Mouse (Mus musculus) CH12.LX (cell line): ENCODE measurements around the gene Erc1. TPM values are rescaled to one million over a fixed set of nuclear protein-coding genes. Genes with fewer than 3 reads are reported as not detected.

Source experiments
- DNase-seq: peaks from one replicate; pipeline ENCODE4 v3.0.0-alpha.2; 2013; ENCODE audit errors: extremely low read depth
- H3K27ac ChIP-seq: 2 replicates; pipeline ENCODE4 v1.5.1; 2012; ENCODE audit warnings: low read depth, mild to moderate bottlenecking, control low read depth, moderate library complexity; ENCODE audit not compliant: insufficient read depth
- H3K27me3 ChIP-seq: replicated peaks from 2 replicates; pipeline ENCODE3; 2012; ENCODE audit warnings: inconsistent platforms
- H3K36me3 ChIP-seq, 2 experiments: replicated peaks in 1 of 2; 2 replicates each; pipeline versions ENCODE3 to v1.6.1; 2012; ENCODE audit warnings: inconsistent platforms in 1 of 2, low read length in 1 of 2, mild to moderate bottlenecking in 1 of 2, mixed read lengths in 1 of 2, moderate library complexity in 1 of 2; ENCODE audit not compliant: control insufficient read depth in 1 of 2, insufficient read depth in 1 of 2
- H3K4me1 ChIP-seq, 2 experiments: 2 replicates each; pipeline ENCODE4 v1.6.1; 2012; ENCODE audit warnings: inconsistent platforms in 1 of 2, moderate library complexity in 1 of 2; ENCODE audit not compliant: insufficient read depth in 2 of 2, control insufficient read depth in 1 of 2
- H3K4me2 ChIP-seq: 2 replicates; pipeline ENCODE4 v1.6.1; 2012; ENCODE audit warnings: low read depth, mild to moderate bottlenecking, control low read depth; ENCODE audit not compliant: poor library complexity, insufficient read depth, severe bottlenecking
- H3K4me3 ChIP-seq, 3 experiments: fragments of 150-350 bp in 1 of 3; sonication (generic) in 1 of 3; replicated peaks in 1 of 3; 2 replicates each; pipeline versions ENCODE3 to v1.5.1; 2011 to 2012; ENCODE audit warnings: low read depth in 2 of 3, low read length in 2 of 3, mild to moderate bottlenecking in 2 of 3, moderate library complexity in 2 of 3, control low read depth in 1 of 3, improper control_type of control experiment in 1 of 3, inconsistent platforms in 1 of 3, mixed read lengths in 1 of 3; ENCODE audit not compliant: poor library complexity in 1 of 3
- H3K79me2 ChIP-seq: replicated peaks from 2 replicates; pipeline ENCODE4 v1.6.1; 2012; ENCODE audit warnings: mild to moderate bottlenecking, moderate library complexity; ENCODE audit not compliant: control insufficient read depth, poor library complexity, insufficient read depth, severe bottlenecking; ENCODE audit errors: extremely low read depth
- H3K9ac ChIP-seq: 2 replicates; pipeline ENCODE4 v1.6.1; 2012; ENCODE audit warnings: low read depth, mild to moderate bottlenecking, control low read depth, moderate library complexity; ENCODE audit not compliant: insufficient read depth
- H3K9me3 ChIP-seq: replicated peaks from 2 replicates; pipeline ENCODE3; 2012; ENCODE audit warnings: low read length, inconsistent platforms, mixed read lengths
- BHLHE40 ChIP-seq: IDR thresholded peaks from 2 replicates; pipeline ENCODE4 v1.6.1; 2011; ENCODE audit warnings: mild to moderate bottlenecking, low read depth, low read length, improper control_type of control experiment
- ELF1 ChIP-seq: IDR thresholded peaks from 2 replicates; pipeline ENCODE4 v1.6.1; 2014; ENCODE audit warnings: low read depth, mild to moderate bottlenecking, inconsistent platforms, low read length, improper control_type of control experiment
- HCFC1 ChIP-seq: IDR thresholded peaks from 2 replicates; pipeline ENCODE4 v1.6.1; 2012; ENCODE audit warnings: low read depth, mild to moderate bottlenecking, inconsistent platforms, low read length, improper control_type of control experiment
- IRF4 ChIP-seq: IDR thresholded peaks from 2 replicates; pipeline ENCODE4 v1.6.1; 2014; ENCODE audit warnings: low read depth, mild to moderate bottlenecking, inconsistent platforms, low read length, improper control_type of control experiment
- JUN ChIP-seq: IDR thresholded peaks from 2 replicates; pipeline ENCODE4 v1.6.1; 2011; ENCODE audit warnings: low read depth, mild to moderate bottlenecking, low read length, improper control_type of control experiment, moderate library complexity; ENCODE audit not compliant: insufficient read depth
- KAT2A ChIP-seq: IDR thresholded peaks from 2 replicates; pipeline ENCODE4 v1.6.1; 2012; ENCODE audit warnings: low read length, improper control_type of control experiment, inconsistent platforms; ENCODE audit not compliant: insufficient replicate concordance
- MAX ChIP-seq: IDR thresholded peaks from 2 replicates; pipeline ENCODE4 v1.6.1; 2011; ENCODE audit warnings: low read length, improper control_type of control experiment
- MAZ ChIP-seq: IDR thresholded peaks from 2 replicates; pipeline ENCODE4 v1.6.1; 2012; ENCODE audit warnings: low read depth, mild to moderate bottlenecking, inconsistent platforms, low read length, improper control_type of control experiment, moderate library complexity
- MEF2A ChIP-seq: IDR thresholded peaks from 2 replicates; pipeline ENCODE4 v1.6.1; 2014; ENCODE audit warnings: low read depth, mild to moderate bottlenecking, inconsistent platforms, low read length, improper control_type of control experiment, borderline replicate concordance
- MXI1 ChIP-seq: IDR thresholded peaks from 2 replicates; pipeline ENCODE4 v1.6.1; 2011; ENCODE audit warnings: mild to moderate bottlenecking, low read depth, low read length, improper control_type of control experiment
- MYC ChIP-seq: IDR thresholded peaks from 2 replicates; pipeline ENCODE4 v1.6.1; 2011; ENCODE audit warnings: low read depth, mild to moderate bottlenecking, improper control_type of control experiment, low read length
- NRF1 ChIP-seq: IDR thresholded peaks from 2 replicates; pipeline ENCODE4 v1.6.1; 2014; ENCODE audit warnings: low read depth, mild to moderate bottlenecking, inconsistent platforms, low read length, improper control_type of control experiment, moderate library complexity
- PAX5 ChIP-seq: IDR thresholded peaks from 2 replicates; pipeline ENCODE4 v1.6.1; 2012; ENCODE audit warnings: low read length, inconsistent platforms, mixed read lengths
- POLR2A ChIP-seq: IDR thresholded peaks from 2 replicates; pipeline ENCODE4 v1.6.1; 2011; ENCODE audit warnings: low read depth, mild to moderate bottlenecking, improper control_type of control experiment, low read length
- POLR2AphosphoS2 ChIP-seq: IDR thresholded peaks from 2 replicates; pipeline ENCODE4 v1.6.1; 2011; ENCODE audit warnings: low read depth, low read length, improper control_type of control experiment
- RAD21 ChIP-seq: IDR thresholded peaks from 2 replicates; pipeline ENCODE4 v1.6.1; 2011; ENCODE audit warnings: low read depth, mild to moderate bottlenecking, low read length, improper control_type of control experiment, moderate library complexity
- SMC3 ChIP-seq: IDR thresholded peaks from 2 replicates; pipeline ENCODE4 v1.6.1; 2011; ENCODE audit warnings: low read depth, low read length, improper control_type of control experiment
- TBP ChIP-seq: conservative IDR thresholded peaks from 2 replicates; pipeline ENCODE4 v1.6.1; 2011; ENCODE audit warnings: low read depth, low read length, improper control_type of control experiment
- TCF12 ChIP-seq: IDR thresholded peaks from 2 replicates; pipeline ENCODE4 v1.6.1; 2014; ENCODE audit warnings: low read depth, mild to moderate bottlenecking, inconsistent platforms, low read length, improper control_type of control experiment
- USF1 ChIP-seq: IDR thresholded peaks from 2 replicates; pipeline ENCODE4 v1.6.1; 2014; ENCODE audit warnings: low read depth, mild to moderate bottlenecking, inconsistent platforms, low read length, improper control_type of control experiment
- USF2 ChIP-seq: conservative IDR thresholded peaks from 2 replicates; pipeline ENCODE4 v1.6.1; 2011; ENCODE audit warnings: low read depth, low read length, improper control_type of control experiment
- ZC3H11A ChIP-seq: IDR thresholded peaks from 2 replicates; pipeline ENCODE4 v1.6.1; 2012; ENCODE audit warnings: low read depth, mild to moderate bottlenecking, inconsistent platforms, low read length, improper control_type of control experiment
- ZMIZ1 ChIP-seq: IDR thresholded peaks from 2 replicates; pipeline ENCODE4 v1.6.1; 2012; ENCODE audit warnings: low read depth, mild to moderate bottlenecking, inconsistent platforms, low read length, improper control_type of control experiment
- ZNF384 ChIP-seq: IDR thresholded peaks from 2 replicates; pipeline ENCODE4 v1.6.1; 2012; ENCODE audit warnings: low read depth, low read length, improper control_type of control experiment, inconsistent platforms
- dilution Hi-C: fragments of 300-500 bp; cut with MboI; formaldehyde crosslinking; loops from 2 replicates; pipeline ENCODE4 v1.14.3; 2020; ENCODE audit warnings: low sequenced_read_pairs; ENCODE audit not compliant: extremely low pct_unique_long_range_greater_than_20kb, extremely low pct_ligation_motif_present
- in situ Hi-C: fragments of 300-500 bp; cut with MboI; formaldehyde crosslinking; loops from 3 replicates; pipeline ENCODE4 v1.14.3; 2019; ENCODE audit warnings: low sequenced_read_pairs, low pct_ligation_motif_present, low pct_unique_long_range_greater_than_20kb, mixed read lengths
- polyA plus RNA-seq: library from polyadenylated mRNA; unstranded; fragments of >175 nt; gene quantifications from 2 replicates; pipeline ENCODE4 v1.2.1, GENCODE M21; 2012; ENCODE audit warnings: low read depth; ENCODE audit not compliant: insufficient read length
- total RNA-seq, 2 experiments: library from RNA; depleted of rRNA; stranded (reverse); fragments of 300-350 nt in 1 of 2; fragments of >200 nt in 1 of 2; gene quantifications; 2 replicates each; pipeline ENCODE4 v1.2.3; 2012 to 2014

Gene Erc1
- total and polyA plus RNA-seq, 3 experiments, result 1.4 to 3.3 (median 2.5) TPM

DNA sequence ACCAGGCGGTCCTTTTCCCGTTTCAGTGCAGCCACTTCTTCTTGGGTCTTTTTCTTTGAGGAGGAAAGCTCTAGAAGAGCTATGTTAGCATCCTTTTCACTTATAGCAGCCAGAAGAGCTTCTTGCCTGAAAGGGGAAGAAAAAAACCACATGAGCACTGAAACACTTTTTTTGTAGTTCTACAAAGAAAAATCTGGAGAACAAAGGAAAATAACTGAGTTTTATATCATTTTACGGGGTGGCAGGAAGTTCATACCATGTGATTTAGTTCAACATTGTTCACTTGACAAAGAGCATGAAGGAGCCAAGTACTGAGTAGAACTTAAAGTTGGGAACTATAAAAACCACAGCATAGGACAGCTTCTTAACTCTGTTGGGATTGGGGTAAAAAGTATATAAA is 217.3 kb downstream of the Erc1 start:
- H3K4me3 ChIP-seq, result no peak overlapping the region
- in situ Hi-C loops, result no loop called here
- H3K9ac ChIP-seq, result no peak overlapping the region
- H3K79me2 ChIP-seq, result no peaks in the 10 kb centered on the region
- no peak overlapping the region for H3K4me2 ChIP-seq
- DNase-seq, result no peak
- no peak for TF ChIP-seq SMC3
- TF ChIP-seq BHLHE40, result no peak
- TF ChIP-seq HCFC1, result no peak
- TF ChIP-seq IRF4, result no peak
- TF ChIP-seq, all 38 proteins: peak for 0
- dilution Hi-C loops, result no loop called here
- H3K27ac ChIP-seq, result no peak overlapping the region
- peaks cover 1 to 9% of the 10 kb centered on the region in 2 experiments; a peak in 3 of 4 replicates for H3K4me1 ChIP-seq
- no peaks in the 10 kb centered on the region for H3K9me3 ChIP-seq
- no peaks in the 10 kb centered on the region for H3K27me3 ChIP-seq
- peaks cover 0 to 2% of the 10 kb centered on the region in 2 experiments for H3K36me3 ChIP-seq

DNA sequence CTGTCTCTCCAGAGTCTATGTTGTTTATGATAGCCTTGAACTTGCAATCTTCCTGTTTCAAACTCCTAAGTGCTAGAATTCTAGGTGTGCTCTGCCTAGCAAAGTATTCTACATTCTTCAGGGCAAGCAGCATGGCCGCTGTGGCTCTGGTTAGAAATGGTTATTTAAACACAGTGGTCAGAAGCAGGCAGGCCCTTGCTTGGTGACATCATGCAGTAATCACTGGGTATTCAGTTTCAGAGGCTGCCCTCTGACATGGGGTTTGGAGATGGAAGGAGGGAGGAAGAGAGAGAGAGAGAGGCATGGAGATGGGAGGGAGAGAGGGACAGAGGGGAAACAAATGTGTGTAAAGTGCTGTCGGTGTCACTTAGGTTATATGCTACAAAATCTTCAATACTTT is 246.6 kb downstream of the Erc1 start:
- H3K4me3 ChIP-seq, result no peak overlapping the region
- H3K36me3 ChIP-seq, result no peaks in the 10 kb centered on the region
- in situ Hi-C loops, result no loop called here
- H3K4me1 ChIP-seq, result no peaks in the 10 kb centered on the region
- H3K27me3 ChIP-seq, result no peaks in the 10 kb centered on the region
- TF ChIP-seq NRF1 (no peak), POLR2AphosphoS2 (no peak), USF1 (no peak), IRF4 (no peak), ZC3H11A (no peak), TBP (no peak), HCFC1 (no peak), JUN (no peak), USF2 (no peak), POLR2A (no peak), MAZ (no peak), MXI1 (no peak)
- H3K79me2 ChIP-seq, result no peaks in the 10 kb centered on the region
- H3K27ac ChIP-seq, result no peak overlapping the region
- no peak overlapping the region for H3K9ac ChIP-seq
- H3K4me2 ChIP-seq, result no peak overlapping the region
- dilution Hi-C loops, result no loop called here
- no peak for DNase-seq
- no peaks in the 10 kb centered on the region for H3K9me3 ChIP-seq

DNA sequence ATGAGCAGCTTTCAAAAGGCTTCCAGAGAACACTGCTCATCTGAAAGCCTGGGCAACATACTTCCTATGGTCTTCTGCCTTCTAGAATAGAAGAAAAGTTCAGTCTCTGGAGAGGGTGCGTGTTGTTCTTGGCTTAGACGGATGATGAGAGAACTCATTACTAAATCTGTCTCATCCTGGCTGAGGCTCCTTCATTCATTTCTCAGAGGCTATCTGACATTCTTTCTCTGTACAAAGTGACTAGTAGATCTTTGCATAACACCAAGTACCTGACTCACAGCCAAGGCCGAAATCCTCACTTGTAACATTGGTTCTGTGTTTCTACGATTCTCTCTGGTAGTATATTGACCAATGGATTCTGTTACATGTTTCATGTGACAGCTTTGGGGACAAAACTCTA is 252.5 kb downstream of the Erc1 start:
- Histone ChIP-seq H3K4me1 (no peaks in the 10 kb centered on the region), H3K36me3 (peaks cover 0 to 3% of the 10 kb centered on the region in 2 experiments), H3K4me3 (no peak overlapping the region), H3K4me2 (no peak overlapping the region), H3K9ac (no peak overlapping the region), H3K27me3 (no peaks in the 10 kb centered on the region), H3K27ac (no peak overlapping the region), H3K79me2 (no peaks in the 10 kb centered on the region), H3K9me3 (no peaks in the 10 kb centered on the region)
- DNase-seq, result no peak
- no peak for TF ChIP-seq ELF1
- TF ChIP-seq PAX5, result no peak
- no peak for TF ChIP-seq SMC3
- no peak for TF ChIP-seq MEF2A
- no peak for TF ChIP-seq HCFC1
- no peak for TF ChIP-seq RAD21
- TF ChIP-seq ZNF384, result no peak
- no peak for TF ChIP-seq MYC
- TF ChIP-seq POLR2A, result no peak
- no peak for TF ChIP-seq TCF12
- TF ChIP-seq KAT2A, result no peak
- no peak for TF ChIP-seq ZMIZ1
- no peak for TF ChIP-seq MAX
- no peak for TF ChIP-seq POLR2AphosphoS2
- TF ChIP-seq MAZ, result no peak
- dilution Hi-C loops (no loop called here), in situ Hi-C loops (no loop called here)
